Mouse (Mus musculus): ENCODE data around the gene Tsc22d2.

Gene Tsc22d2

GRCm38 (mm10) chr3:58515947-58516601, 101.6 kb downstream of the Tsc22d2 start:
- DNase-seq (ENCODE audit: low spot score), result no peak

Measured in c-Kit-positive CD71-positive TER-119-positive erythroid progenitor cells, embryonic 14.5 days (primary cell).